Mouse (Mus musculus): ENCODE measurements around the gene Ephb2. TPM values are rescaled to one million over a fixed set of nuclear protein-coding genes. Genes with fewer than 3 reads are reported as not detected.

Ephb2 gene
- total RNA-seq, 2 experiments from 2014 or later, result 18.7 to 19.8 TPM

- DNase-seq, result no peak
Measured at GRCm38 (mm10) chr4:136702456-136702855, 133.3 kb downstream of the Ephb2 start.

- DNase-seq, result no peak
Measured at GRCm38 (mm10) chr4:136701236-136701635, 134.6 kb downstream of the Ephb2 start.

- DNase-seq, result no peak
Measured at GRCm38 (mm10) chr4:136699084-136699450, 136.7 kb downstream of the Ephb2 start.

GRCm38 (mm10) chr4:136698404-136699083 is 137.2 kb downstream of the Ephb2 start:
- DNase-seq, result no peak

GRCm38 (mm10) chr4:136697325-136697724 is 138.5 kb downstream of the Ephb2 start:
- DNase-seq, result no peak

- DNase-seq, result peak; percentile 72 to 78
Measured at GRCm38 (mm10) chr4:136696381-136696925, 139.3 kb downstream of the Ephb2 start.

- DNase-seq, result peak; percentile 52 to 70
Measured at GRCm38 (mm10) chr4:136695696-136696095, 140.1 kb downstream of the Ephb2 start.

GRCm38 (mm10) chr4:136690034-136690433 is 145.8 kb downstream of the Ephb2 start:
- DNase-seq, result no peak

GRCm38 (mm10) chr4:136688113-136688512 is 147.7 kb downstream of the Ephb2 start:
- DNase-seq, result no peak

- no peak for DNase-seq
Measured at GRCm38 (mm10) chr4:136685431-136685869, 150.3 kb downstream of the Ephb2 start.

GRCm38 (mm10) chr4:136684485-136684884 is 151.3 kb downstream of the Ephb2 start:
- peak in 1 of 2 experiments; percentile 47 for DNase-seq

- DNase-seq, result no peak
Measured at GRCm38 (mm10) chr4:136680641-136681040, 155.1 kb downstream of the Ephb2 start.

- DNase-seq, result peak; percentile 36 to 55
Measured at GRCm38 (mm10) chr4:136679221-136679620, 156.6 kb downstream of the Ephb2 start.

GRCm38 (mm10) chr4:136678480-136678879 is 157.3 kb downstream of the Ephb2 start:
- DNase-seq, result peak; percentile 88 to 90

- no peak for DNase-seq
Measured at GRCm38 (mm10) chr4:136675439-136675838, 160.3 kb downstream of the Ephb2 start.

GRCm38 (mm10) chr4:136672335-136673090 is 163.3 kb downstream of the Ephb2 start:
- DNase-seq, result no peak

- no peak for DNase-seq
Measured at GRCm38 (mm10) chr4:136667757-136668156, 168.0 kb downstream of the Ephb2 start.

- DNase-seq, result no peak
Measured at GRCm38 (mm10) chr4:136666002-136666401, 169.8 kb downstream of the Ephb2 start.

GRCm38 (mm10) chr4:136665068-136665467 is 170.7 kb downstream of the Ephb2 start:
- DNase-seq, result no peak

GRCm38 (mm10) chr4:136657914-136658313 is 177.9 kb downstream of the Ephb2 start:
- DNase-seq, result no peak

- no peak for DNase-seq
Measured at GRCm38 (mm10) chr4:136653692-136654234, 182.0 kb downstream of the Ephb2 start.

GRCm38 (mm10) chr4:136653019-136653418 is 182.8 kb downstream of the Ephb2 start:
- DNase-seq, result no peak

GRCm38 (mm10) chr4:136652528-136652910 is 183.3 kb downstream of the Ephb2 start:
- no peak for DNase-seq
